Mouse (Mus musculus): ENCODE data around the gene Hist1h2bc.
"Not testable (repeated sequence)": the region's sequence is repeated elsewhere in the genome, so short reads cannot be mapped to it uniquely, and the experiment has no call there.

The Hist1h2bc gene

GRCm38 (mm10) chr13:23699767-23700166 is 15.8 kb downstream of the Hist1h2bc start:
- peak; percentile 2 for DNase-seq (ENCODE audit: low spot score)

DNA sequence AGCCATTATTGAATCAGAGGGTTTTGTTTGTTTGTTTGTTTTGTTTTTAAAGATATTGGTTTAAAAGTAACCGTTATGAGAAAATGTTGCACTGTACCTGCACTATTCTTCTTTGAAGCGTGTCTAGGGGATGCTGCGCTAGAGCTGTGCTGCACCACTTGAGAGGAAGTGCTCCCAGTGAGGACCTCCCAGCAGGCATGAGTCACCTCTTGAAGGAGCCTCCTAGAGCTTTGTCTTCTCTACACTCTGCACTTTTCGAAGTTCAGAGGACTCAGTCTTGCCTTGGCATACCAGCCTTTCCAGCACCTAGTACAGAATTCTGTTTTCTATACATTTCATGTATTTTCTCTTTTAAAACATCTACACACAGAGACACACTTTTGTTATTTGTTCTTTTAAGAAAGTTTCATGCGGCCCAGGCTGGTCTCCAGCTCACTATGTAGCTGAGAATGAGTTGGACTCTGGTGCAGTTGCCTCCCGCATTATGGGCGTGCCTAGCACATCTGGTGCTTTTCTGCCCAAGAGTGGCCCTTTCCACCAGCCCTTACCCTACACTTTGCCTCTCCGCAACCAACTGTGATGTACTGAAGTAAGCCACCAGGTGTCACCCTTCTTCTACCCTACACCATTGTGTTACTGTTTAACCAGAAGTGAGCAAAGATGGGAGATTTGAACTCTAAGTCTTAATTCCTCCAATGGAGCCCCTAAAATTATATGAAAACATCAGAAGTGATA is 17.0 kb downstream of the Hist1h2bc start:
- peak; percentile 57 for DNase-seq (ENCODE audit: low spot score)

GRCm38 (mm10) chr13:23702220-23702619 is 18.2 kb downstream of the Hist1h2bc start:
- DNase-seq (ENCODE audit: low spot score): no peak

DNA sequence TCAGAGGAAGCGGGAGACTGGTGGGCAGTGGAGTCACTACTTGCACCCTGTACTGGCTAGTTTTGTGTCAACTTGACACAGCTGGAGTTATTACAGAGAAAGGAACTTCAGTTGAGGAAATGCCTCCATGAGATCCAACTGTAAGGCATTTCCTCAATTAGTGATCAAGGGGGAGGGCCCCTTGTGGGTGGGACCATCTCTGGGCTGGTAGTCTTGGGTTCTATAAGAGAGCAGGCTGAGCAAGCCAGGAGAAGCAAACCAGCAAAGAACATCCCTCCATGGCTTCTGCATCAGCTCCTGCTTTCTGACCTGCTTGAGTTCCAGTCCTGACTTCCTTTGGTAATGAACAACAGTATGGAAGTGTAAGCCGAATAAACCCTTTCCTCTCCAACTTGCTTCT is 18.8 kb downstream of the Hist1h2bc start:
- DNase-seq (ENCODE audit: low spot score): not testable (repeated sequence)

DNA sequence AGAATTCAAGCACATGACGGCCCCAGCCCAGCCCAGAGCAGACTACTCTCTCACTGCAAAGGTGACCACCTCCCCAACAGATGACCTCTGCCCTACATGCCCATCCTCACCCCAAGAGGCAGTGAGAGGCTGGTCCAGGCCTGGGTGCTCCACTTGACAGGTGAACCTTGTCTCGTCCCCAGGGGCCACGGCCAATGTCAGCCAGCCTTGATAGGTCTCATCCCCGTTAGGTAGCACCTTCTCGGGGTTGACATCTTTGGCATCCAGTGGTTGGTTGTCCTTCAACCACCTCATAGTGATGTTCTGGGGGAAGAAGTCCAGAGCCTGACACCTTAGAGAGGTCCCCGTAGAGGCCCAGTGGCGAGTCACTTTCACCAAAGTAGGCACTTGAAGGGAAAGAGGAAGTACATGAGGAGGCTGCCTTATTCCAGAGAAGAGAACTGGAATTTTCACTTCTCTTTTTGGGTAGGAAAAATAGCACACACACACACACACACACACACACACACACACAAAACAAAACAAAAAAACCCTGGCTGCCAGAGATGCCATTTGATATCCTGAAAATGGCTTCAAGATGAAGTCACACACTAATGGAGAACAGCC is 21.9 kb downstream of the Hist1h2bc start:
- DNase-seq (ENCODE audit: low spot score): no peak

DNA sequence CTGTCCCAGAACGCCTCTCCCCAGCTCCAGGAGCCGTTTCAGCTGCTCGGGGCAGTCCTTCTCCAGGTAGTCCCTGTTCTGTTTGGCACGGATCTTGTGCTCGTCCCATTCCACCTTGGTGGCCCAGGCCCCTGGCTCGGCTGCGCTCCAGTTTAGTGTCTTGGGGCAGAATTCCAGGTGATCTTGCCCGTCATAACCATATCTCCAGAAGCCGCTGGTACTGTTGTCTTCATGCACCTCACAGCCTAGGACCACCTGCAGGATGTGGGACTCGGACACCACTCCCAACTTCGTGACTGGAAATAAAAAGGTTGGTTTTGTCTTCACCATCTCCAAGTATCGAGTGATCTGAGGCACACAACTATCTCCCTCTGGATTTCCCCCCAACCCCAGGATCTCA is 22.8 kb downstream of the Hist1h2bc start:
- no peak for DNase-seq (ENCODE audit: low spot score)

GRCm38 (mm10) chr13:23708041-23708440 is 24.0 kb downstream of the Hist1h2bc start:
- DNase-seq (ENCODE audit: low spot score): no peak

DNA sequence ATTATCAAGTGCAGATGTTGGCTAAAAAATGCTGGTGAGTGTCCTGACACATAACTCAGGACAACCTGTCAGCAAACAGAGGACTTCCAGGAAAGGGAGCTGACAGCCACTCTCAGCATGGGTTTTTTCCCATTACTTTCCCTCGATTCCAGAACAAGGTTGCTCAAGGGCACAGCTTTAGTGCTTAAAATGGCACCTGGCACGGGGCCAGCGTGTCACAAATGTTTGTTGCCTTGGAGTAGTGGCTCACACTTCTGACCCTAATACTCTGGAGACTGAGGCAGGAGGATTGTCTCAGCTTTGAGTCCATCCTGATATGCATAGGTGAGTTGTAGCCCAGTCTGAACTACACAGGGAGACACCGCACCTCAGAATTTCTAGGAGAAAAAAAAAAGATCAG is 24.7 kb downstream of the Hist1h2bc start:
- DNase-seq (ENCODE audit: low spot score): no peak

DNA sequence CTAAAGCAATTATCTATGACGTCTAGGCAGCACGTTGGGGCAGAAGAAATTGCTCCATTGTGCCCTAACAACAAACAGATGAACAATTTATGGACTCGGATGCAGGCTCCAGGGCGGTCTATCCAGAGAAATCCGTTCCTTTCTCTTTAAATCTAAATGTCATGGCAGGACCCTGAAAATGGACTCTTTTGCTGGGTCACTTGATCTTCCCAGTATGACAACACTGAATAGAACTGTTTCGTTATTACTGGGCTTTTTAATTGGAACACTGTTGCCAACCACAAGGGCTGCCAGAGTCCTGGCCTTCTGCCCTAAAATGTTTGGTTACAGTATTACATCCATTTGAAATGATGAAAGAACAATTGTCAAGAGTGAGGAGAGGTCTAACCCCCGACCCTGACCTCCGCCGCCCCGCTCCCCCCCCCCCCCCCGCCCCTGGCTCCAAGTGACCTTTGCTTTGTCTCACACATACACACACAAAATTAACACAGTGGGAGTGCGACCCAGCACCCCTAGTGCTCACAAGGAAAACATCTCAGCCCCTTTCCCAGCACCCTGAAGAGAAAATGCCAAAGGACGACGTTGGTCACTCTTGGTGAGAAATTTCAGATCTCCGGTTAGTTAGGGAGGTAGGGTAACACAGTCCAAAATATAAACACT is 25.8 kb downstream of the Hist1h2bc start:
- DNase-seq (ENCODE audit: low spot score): peak; percentile 66

DNA sequence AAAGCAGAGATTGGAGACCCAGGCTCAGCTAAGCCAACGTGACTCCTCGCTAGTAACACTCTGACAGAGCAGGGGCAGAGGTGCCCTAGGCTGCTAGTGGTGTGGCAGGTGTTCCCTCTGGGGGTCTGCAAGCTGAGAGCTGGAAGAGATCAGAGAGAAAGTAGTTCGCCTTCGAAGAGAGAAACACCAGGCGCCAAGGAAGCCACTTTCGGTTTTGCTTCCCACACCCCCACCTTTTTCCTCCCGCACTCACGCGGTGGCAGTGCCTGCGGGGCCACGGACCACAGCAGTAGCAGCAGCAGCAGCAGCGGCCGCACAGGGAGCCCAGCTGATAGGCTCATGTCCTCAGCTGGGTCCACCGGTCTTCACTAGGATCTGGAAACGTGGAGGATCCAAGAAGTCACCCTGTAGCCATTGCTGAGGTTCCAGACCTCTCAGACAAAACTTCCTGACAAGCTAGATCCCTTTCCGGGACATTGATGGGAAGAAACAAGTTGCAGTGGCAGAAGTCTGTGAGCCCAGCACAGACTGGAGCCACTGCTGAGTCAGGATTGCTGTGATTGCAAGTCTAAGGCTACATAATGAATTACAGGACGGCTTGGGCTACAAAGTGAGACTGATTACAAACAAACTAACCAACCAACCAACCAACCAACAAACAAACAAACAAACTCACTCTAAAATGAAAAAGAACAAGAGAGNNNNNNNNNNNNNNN is 26.5 kb downstream of the Hist1h2bc start, which contains the start of gene Hfe:
Hfe (minus strand) TSS at position 481 of the 716 bp plus-strand sequence.
- DNase-seq (ENCODE audit: low spot score): peak; percentile 51

DNA sequence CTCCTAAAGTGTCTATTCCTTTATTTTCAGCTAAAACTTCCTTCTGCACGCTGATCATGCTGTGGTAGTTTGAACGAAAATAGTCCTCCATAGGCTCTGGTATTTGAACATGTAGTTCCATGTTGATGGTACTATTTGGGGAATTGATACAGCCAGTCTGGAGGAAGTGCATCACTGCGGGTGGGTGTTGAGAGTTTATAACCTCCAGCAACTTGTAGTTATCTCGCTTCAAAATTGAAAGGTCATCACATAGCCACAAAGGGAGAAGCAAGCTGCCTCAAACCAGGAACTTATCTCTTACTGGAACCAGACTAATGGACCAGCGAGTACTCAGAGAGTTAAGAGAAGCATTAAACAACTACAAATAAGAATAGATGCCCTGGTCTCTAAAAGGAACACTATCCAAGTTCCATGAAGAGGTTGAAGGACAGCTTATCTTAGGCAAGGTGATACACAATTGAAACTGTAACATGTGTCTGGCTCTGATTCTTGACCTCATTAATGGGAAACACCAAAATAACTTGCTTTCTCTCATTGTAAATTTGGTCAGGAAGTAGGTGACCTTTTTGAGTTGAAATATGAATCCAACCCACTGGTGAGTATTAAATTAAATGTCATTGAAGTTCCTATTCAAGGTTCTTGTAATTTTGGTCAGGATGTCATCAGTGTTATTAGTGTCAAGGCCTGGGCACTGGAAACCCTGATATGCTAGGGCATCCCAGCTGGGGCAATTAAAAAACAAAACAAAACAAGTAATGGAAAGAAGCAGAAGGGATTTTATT is 32.5 kb downstream of the Hist1h2bc start:
- DNase-seq (ENCODE audit: low spot score): no peak

DNA sequence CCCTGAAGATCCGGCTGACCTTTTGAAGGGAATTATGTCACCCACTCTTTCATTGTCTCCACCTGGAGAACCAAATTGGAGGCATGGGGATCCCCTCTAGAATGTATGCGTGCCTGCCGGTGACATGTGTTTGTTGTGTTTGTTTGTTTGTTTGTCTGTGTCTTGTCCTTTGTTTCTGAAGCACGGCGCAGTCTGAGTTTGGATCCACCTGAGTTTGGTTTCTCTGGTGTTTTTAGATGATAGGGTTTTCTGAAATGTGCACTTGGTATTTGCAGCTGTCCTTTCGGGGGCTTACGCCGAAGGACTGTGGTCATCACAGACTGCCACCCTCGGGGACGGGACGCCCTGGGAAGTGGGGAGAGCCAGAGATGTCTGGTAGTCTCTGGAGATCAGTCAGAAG is 33.2 kb downstream of the Hist1h2bc start:
- no peak for DNase-seq (ENCODE audit: low spot score)

- DNase-seq (ENCODE audit: low spot score): not testable (repeated sequence)
Observed at GRCm38 (mm10) chr13:23717593-23718245, 33.7 kb downstream of the Hist1h2bc start.

DNA sequence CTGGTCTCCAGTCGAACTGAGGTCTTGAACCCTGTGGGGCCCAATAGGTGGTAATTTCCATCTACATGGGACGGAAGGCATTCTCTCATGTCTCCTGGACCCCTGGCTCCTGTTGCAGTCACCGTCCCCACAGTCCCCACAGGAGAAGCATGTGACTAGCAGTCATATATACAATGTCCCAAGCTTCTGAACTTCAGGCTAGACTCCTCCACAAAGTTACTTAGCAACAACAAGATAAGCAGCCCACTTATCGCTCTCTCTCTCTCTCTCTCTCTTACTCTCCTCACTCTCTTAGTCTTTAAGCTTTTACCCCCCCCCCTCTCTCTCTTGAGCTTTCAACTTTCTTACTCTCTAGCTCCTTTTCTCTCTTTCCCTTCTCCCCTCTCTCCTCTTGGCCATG is 40.2 kb downstream of the Hist1h2bc start:
- DNase-seq (ENCODE audit: low spot score): no peak

GRCm38 (mm10) chr13:23725213-23725612 is 41.2 kb downstream of the Hist1h2bc start:
- no peak for DNase-seq (ENCODE audit: low spot score)

DNA sequence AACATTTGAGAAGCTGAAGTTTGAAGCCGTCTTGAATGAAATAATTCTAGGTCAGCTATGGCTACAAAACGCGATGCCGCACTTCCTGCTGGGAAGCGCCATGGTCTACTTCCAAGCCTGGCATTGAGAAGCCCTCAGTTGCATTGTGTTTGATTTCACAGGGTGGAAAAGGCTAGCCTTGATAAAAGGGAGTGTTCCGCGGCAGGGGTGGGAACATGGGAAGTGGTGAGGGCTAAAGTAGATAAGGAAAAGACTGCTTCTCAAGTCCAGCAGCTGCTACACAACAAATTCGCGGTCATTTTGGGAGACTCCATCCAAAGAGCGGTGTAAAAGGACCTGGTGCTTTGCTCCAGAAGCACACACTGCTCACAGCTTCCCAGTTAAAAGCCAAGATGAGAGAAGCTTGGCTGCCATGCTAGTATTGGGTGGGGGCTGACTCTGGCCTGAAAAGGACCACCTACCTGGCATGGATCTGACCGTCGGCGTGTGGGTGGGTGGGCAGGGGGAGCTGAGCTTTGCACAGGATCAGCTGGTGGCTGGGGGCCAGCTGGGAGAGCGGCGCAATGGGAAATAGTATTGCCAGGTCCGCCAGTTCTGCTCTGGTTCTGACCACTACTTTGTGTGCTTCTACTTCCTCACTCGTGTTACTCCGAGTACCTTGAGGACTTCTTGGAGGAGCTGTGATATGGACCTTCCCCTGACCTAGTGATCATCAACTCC is 44.6 kb downstream of the Hist1h2bc start:
- no peak for DNase-seq (ENCODE audit: low spot score)

DNA sequence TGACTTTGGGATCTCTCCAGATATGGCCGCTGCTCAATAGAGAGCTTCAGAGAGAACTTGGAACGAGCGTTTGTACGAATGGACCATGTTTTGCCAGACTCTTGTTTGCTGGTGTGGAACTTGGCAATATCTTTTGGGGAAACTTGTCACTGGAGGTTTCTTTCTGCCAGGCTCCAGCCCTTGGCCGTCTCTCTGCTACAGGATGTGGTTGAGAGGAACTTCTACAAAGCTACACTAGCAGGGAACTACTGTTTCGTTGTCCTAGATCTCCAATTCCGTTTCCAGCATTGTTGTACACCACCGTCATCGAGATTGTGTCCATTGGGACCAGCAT is 45.2 kb downstream of the Hist1h2bc start:
- DNase-seq (ENCODE audit: low spot score): no peak

- no peak for DNase-seq (ENCODE audit: low spot score)
Observed at GRCm38 (mm10) chr13:23729706-23730105, 45.7 kb downstream of the Hist1h2bc start.

DNA sequence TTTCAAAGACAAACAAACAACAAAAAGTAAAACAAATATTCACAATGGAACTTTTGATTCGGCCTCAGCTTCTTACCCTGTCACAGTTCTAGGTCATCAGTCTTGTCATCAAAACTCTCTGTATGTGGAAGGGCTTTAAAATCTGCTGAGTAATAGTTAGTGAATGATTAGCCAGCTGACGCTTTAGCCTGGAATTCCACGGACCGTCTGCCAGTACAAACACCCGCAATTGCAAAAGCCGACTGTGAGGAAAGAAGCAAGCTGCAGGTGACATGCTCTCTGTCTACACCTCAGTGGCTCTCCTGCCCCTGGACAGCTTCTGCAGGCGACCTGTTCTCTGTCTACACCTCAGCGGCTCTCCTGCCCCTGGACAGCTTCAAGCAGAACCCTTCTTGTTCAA is 46.5 kb downstream of the Hist1h2bc start:
- no peak for DNase-seq (ENCODE audit: low spot score)

DNA sequence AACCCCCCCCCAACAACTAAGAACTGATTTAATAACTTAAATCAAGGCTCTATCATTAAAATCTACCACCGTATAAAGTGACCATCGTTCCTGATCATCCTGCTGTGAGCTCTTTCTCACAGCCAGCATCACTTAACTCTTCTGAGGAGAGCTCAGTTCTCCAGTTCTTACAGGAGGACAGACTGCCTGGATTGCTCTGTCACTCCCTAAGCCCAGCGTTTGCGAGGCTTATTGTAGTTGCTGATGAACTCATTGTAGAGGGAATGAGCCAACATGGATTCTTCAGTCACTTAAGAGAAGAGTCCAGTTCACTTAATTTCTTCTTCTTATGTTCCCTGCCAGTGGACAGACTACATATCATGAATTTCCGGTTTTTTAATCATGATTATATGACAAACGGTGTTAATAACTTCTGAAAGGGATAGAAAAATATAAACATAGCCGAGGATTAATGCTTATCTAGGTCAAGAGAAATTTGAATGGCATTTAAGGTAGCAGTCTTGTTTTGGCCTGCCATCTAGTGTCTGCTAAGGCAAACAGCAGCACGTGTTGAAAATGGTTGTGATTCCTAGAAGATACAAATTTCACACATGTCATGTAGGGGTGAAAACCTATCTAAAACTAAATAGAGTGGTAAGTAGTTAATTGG is 48.3 kb downstream of the Hist1h2bc start:
- DNase-seq (ENCODE audit: low spot score): no peak

Data from testis, postnatal 14 days (tissue).